Mouse (Mus musculus): ENCODE data around the gene Fmod.

DNA sequence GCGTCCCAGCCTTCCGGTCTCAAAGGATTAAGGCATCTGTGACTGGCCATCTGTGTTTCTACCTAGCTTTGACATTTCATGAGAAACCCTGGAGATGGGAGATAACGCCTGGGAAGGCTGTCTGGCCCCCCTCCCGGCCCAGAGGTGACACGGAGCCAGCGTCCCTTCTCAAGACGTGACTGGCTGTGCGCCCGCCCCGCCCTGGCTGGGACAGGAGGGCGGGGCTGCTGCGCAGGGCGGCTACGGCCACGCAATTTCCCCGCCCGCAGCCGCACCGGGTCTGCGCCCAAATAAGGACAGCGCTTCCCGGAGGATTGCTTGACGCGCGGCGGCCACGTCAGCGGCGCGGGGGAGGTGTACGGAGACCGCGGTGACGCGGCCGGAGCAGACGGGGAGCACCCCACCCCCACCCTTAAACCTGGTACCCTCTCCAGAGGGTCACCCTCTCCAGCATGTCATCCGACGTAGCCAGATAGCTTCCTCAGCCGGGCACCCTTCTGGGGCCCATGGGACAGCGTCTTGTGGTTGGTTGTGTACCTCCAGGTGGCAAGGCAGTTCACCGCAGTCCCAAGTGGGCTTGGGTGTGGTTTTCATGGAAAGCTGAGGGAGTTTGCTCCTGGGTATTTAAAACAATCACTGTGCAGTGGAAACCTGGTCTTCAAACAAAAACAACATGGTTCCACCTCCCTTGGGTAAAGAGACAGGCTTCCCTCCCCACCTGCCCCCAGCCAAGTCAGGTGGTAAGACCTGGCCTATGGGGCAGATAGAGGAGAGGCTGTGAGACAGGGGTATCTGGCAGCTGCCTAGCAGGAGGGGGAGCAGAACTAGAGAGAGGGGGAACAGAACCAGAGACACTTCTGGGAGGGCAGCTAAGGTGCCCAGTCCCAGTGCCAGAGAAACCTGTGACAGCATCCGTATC, 56.1 kb downstream of the Fmod start:
- no peak for TF ChIP-seq MAFK (IDR thresholded peaks at IDR 0.05; ENCODE audit: insufficient read depth, low read depth, low read length)
- no peak for TF ChIP-seq ZNF384 (IDR thresholded peaks at IDR 0.05; ENCODE audit: low read depth, low read length)

Data from ES-E14 (cell line).